Mouse (Mus musculus) embryonic facial prominence, embryonic 10.5 days (tissue): ENCODE measurements around the gene Gm49342. TPM values are rescaled to one million over a fixed set of nuclear protein-coding genes. Genes with fewer than 3 reads are reported as not detected.
"Not testable (repeated sequence)": the region's sequence is repeated elsewhere in the genome, so short reads cannot be mapped to it uniquely, and the experiment has no call there.

Experiments
- DNase-seq: peaks from one replicate; pipeline ENCODE4 v3.0.0-alpha.2; 2017; ENCODE audit warnings: low spot score
- H3K27ac ChIP-seq: fragments of 300-500 bp; sonication (generic); replicated peaks from 2 replicates; pipeline ENCODE4 v1.5.1; 2016; ENCODE audit warnings: mild to moderate bottlenecking
- H3K27me3 ChIP-seq: fragments of 300-500 bp; sonication (generic); replicated peaks from 2 replicates; pipeline ENCODE4 v1.6.1; 2016; ENCODE audit warnings: low read depth, mild to moderate bottlenecking; ENCODE audit not compliant: poor library complexity, severe bottlenecking
- H3K36me3 ChIP-seq: fragments of 300-500 bp; sonication (generic); replicated peaks from 2 replicates; pipeline ENCODE4 v1.6.1; 2016; ENCODE audit warnings: mild to moderate bottlenecking, moderate library complexity
- H3K4me1 ChIP-seq: fragments of 300-500 bp; sonication (generic); 2 replicates; pipeline ENCODE4 v1.6.1; 2016
- H3K4me3 ChIP-seq: fragments of 300-500 bp; sonication (generic); 2 replicates; pipeline ENCODE4 v1.5.1; 2016; ENCODE audit warnings: mild to moderate bottlenecking, moderate library complexity
- H3K9me3 ChIP-seq: fragments of 300-500 bp; sonication (generic); 2 replicates; pipeline ENCODE4 v1.6.1; 2016; ENCODE audit warnings: mild to moderate bottlenecking
- WGBS: fragments of 180-500 bp; shearing (Covaris S2); methylation state at CpG from one replicate; pipeline ENCODE4 v1.1.7; 2016; 5-methylcytosine and 5-hydroxymethylcytosine counted together
- polyA plus RNA-seq: library from polyadenylated mRNA; unstranded; fragments of >200 nt; fragmentation: Nextera tagmentation; extraction: Ambion mirVana; gene quantifications from 2 replicates; pipeline ENCODE4 v1.2.1, GENCODE M21; 2016

The Gm49342 gene
- polyA plus RNA-seq, 1 experiment from 2014 or later = not detected

DNA sequence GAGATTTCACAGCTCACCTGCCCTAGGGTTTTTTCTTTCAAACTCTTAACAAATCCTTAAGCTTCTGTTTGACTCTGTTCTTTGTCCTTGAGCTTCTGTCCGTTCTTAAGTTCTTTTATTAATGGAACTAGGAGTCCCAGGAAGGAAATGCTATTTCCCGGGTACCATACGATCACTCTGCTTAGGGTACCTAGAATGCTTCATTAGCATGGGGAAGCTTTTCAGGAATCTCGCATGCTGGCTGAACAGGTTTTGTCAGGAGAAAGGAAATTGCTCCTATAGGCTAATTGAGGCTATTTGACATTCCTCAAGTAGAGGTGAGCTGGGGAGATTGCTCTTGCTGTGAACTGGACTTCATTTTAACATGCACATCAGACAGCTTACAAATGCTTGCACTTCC is 29.4 kb downstream of the Gm49342 start:
- DNase-seq = no peak
- WGBS = 49% methylated on average over 4 of the region's 4 CpGs
- Histone ChIP-seq H3K9me3 (no peaks in the 10 kb centered on the region), H3K36me3 (no peaks in the 10 kb centered on the region), H3K4me3 (no peak overlapping the region), H3K4me1 (peaks cover 23% of the 10 kb centered on the region), H3K27me3 (0 out of 2 replicates have a peak, but pooled peaks cover 3% of the 10 kb centered on the region), H3K27ac (no peak overlapping the region)

DNA sequence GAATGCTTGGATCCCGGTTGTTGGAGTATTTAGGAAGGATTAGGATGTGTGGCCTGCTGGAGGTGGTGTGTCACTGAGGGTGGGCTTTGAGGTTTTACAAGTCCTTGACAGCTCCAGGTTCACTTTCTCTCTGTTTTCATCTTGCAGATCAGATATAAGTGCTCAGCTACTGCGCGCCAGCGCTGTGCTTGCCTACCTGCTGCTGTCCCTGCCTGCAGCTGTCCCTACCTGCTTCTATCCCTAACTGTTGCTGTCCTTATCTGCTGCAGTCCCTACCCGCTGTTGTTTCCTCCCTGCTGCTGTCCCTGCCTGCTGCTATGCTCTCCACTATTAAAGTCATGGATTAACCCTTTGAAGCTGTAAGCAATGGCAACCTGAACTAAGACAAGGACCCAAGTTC is 30.7 kb downstream of the Gm49342 start:
- 47% methylated on average over 5 of the region's 5 CpGs for WGBS
- no peak for DNase-seq
- no peaks in the 10 kb centered on the region for H3K9me3 ChIP-seq
- no peaks in the 10 kb centered on the region for H3K36me3 ChIP-seq
- no peak overlapping the region for H3K27ac ChIP-seq
- H3K4me3 ChIP-seq = no peak overlapping the region
- H3K27me3 ChIP-seq = 0 out of 2 replicates have a peak, but pooled peaks cover 3% of the 10 kb centered on the region
- H3K4me1 ChIP-seq = peaks cover 14% of the 10 kb centered on the region

DNA sequence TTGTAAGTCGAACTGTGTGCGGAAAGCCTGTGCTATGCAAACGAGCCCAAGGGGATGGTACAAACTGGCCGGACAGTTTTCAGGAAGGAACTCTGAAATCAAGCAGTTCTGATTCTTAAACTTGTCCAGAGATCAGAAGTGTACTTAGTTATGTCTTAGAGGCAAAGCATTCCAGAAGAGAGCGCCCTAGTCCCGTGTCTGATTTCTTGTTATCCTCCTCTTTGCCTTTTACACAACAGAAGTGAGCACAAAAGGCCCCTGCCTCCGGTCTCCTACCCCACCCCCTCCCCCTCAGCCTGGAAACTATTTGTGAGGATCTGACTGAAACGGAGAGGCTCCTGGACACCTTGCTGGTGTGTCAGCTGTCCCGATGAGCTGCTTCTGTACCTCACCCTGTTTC is 32.4 kb downstream of the Gm49342 start:
- DNase-seq = peak; percentile 49
- H3K9me3 ChIP-seq = no peaks in the 10 kb centered on the region
- H3K4me1 ChIP-seq = peaks cover 10% of the 10 kb centered on the region
- no peaks in the 10 kb centered on the region for H3K36me3 ChIP-seq
- 0 out of 2 replicates have a peak, but pooled peaks cover 3% of the 10 kb centered on the region for H3K27me3 ChIP-seq
- WGBS = 21% methylated on average over 9 of the region's 9 CpGs
- H3K4me3 ChIP-seq = no peak overlapping the region
- peak overlapping the region; percentile 45; the same call in 1 of the 2 replicates for H3K27ac ChIP-seq

DNA sequence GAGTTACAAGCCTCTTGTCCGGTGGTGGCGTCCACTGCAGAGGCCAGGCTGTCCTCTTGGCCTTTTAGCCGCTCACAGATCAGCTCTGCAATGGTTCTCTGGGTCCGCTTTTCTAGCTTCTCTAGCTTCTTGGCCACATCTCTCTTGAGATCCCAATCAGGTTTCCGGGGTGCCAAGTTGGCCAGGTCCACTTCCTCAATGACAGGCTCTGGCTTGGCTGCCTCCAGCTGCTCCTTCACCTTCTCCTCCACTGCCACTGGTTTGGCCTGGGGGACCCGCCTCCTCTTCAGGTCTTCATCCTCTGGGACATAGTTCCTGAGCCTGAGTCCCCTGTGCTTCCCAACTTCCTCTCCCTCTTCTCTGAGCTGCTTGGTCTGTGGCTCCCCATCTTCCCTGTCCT is 34.1 kb downstream of the Gm49342 start:
- H3K4me1 ChIP-seq = peaks cover 10% of the 10 kb centered on the region
- H3K36me3 ChIP-seq, H3K27ac ChIP-seq, H3K27me3 ChIP-seq, H3K9me3 ChIP-seq, H3K4me3 ChIP-seq, DNase-seq: not testable (repeated sequence)
- 93% methylated on average over 6 of the region's 6 CpGs for WGBS

DNA sequence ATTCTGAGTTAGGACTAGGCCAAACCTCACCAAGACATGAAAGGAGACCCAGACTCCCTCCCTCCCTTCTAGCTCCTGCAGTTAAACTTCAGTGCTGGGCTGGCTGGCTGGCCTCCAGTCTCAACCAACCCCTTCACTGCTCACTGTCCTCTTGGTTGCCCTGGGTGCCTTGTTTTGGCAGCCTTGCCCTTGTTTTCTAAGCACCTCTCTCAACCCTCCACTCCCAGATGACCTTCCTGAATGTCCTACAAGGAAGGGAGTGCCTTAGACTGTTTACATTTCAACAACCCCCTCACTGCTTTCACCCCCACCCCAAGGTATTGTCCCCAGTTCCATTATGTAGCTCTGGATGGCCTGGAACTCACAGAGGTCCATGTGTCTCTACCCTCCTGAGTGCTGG is 35.3 kb downstream of the Gm49342 start:
- Histone ChIP-seq H3K9me3 (no peaks in the 10 kb centered on the region), H3K36me3 (no peaks in the 10 kb centered on the region), H3K4me3 (no peak overlapping the region), H3K27me3 (0 out of 2 replicates have a peak, but pooled peaks cover 3% of the 10 kb centered on the region), H3K4me1 (peaks cover 10% of the 10 kb centered on the region), H3K27ac (no peak overlapping the region)
- DNase-seq = no peak

DNA sequence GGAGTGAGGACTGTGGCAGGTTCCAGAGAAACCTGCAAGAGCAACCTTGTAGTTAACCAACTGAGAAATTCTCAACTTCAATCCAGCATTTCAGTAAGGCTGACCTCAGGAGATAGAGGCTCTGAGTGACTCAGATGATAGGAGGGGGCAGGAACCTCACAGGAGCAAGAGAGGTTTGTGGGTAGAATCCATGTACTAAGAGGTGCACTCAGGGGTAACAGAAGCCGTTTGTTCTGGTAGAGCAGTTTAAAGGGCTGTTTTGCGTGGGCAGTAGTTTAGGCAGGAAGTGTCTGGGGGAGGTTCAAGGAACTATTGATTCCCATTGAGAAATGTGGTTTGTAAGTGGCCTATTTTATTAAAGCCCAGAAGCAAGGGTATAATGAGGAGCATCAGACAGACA is 36.9 kb downstream of the Gm49342 start:
- Histone ChIP-seq H3K9me3 (no peaks in the 10 kb centered on the region), H3K27me3 (no peaks in the 10 kb centered on the region), H3K36me3 (no peaks in the 10 kb centered on the region), H3K4me3 (no peak overlapping the region), H3K4me1 (peaks cover 9% of the 10 kb centered on the region), H3K27ac (no peak overlapping the region)
- DNase-seq = no peak
- WGBS = 36% methylated on average over 2 of the region's 2 CpGs

DNA sequence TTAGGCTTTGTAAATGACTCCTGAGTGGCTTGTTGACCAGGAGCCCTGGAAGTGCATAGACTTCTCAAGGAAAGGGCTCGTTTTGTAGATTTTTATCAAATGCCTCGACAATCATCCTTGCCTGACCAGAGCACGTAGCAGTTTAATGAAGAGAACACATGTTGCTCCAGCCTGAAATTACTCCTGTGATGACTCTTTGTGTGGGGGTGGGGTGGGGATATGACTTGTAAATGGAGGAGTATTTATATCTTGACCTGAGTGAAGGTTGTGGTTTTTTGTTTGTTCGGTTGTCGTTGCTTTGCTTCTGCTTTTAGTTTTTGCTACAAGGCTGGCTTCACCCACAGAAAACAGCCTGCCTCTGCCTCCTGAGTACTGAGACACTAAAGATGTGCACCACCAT is 37.5 kb downstream of the Gm49342 start:
- Histone ChIP-seq H3K4me3 (no peak overlapping the region), H3K9me3 (no peaks in the 10 kb centered on the region), H3K27ac (no peak overlapping the region), H3K36me3 (no peaks in the 10 kb centered on the region), H3K4me1 (peaks cover 2% of the 10 kb centered on the region), H3K27me3 (no peaks in the 10 kb centered on the region)
- WGBS = 83% methylated on average over 5 of the region's 5 CpGs
- no peak for DNase-seq

DNA sequence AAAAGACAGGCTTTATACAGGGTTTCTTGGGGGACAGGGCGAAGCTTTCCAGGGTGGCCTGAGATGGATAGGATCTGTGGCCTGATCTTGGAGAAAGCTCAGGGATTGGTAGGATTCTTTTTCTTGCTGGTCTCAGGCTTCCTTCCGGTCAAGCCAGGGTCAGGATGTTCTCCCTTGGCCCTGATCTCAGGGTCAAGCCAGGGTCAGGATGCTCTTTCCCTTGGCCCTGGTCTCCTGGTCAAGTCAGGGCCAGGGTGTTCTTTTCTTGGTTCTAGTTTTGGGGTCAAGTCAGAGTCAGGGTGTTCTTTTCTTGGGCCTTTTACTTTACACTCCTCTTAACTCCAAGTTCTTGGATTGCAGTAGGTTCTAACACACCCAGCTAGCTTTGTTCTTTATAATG is 43.4 kb downstream of the Gm49342 start:
- 83% methylated on average over 2 of the region's 2 CpGs for WGBS
- no peaks in the 10 kb centered on the region for H3K27me3 ChIP-seq
- H3K36me3 ChIP-seq = no peaks in the 10 kb centered on the region
- H3K4me1 ChIP-seq = no peaks in the 10 kb centered on the region
- H3K9me3 ChIP-seq = no peaks in the 10 kb centered on the region
- no peak overlapping the region for H3K27ac ChIP-seq
- no peak overlapping the region for H3K4me3 ChIP-seq
- DNase-seq = no peak

DNA sequence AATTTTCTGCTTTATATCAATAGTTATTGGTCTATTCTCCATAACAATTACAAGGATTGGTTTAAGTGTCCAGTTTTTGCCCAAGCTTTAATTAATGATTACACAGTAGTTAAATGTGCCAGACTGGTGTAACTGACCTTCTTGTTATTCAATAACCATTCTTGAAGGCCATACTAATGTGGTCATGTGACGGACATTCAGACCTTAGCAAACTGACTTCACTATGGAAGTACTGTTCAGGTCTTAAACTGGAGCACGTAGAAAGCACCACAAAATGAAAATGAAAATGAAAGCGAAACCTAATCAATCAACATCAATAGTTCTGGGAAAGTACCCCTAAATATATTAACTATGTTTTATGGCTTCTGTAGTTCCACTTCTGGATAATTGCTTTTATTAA is 46.7 kb downstream of the Gm49342 start:
- no peaks in the 10 kb centered on the region for H3K4me1 ChIP-seq
- H3K27me3 ChIP-seq = no peaks in the 10 kb centered on the region
- no peaks in the 10 kb centered on the region for H3K36me3 ChIP-seq
- no peak for DNase-seq
- WGBS = 90% methylated on average over 3 of the region's 3 CpGs
- no peak overlapping the region for H3K4me3 ChIP-seq
- no peak overlapping the region for H3K27ac ChIP-seq
- no peaks in the 10 kb centered on the region for H3K9me3 ChIP-seq

DNA sequence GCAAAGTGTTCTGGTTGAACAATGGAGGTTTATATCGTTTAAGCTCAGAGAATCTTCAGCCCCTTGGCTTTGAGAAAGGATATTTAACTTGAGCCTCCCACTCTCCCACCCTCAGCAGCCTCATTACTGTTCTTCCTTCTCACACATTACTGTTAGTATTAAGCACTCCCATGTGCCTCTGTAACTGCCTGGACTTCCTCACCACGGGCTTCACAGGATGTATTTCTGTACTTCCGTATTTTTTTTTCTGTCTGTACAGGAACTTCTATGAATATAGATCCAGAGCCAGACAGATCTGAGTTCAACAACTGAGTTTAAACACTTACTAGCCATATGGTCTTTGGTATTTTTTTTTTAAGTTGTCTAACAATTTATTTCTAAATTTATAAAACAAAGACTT is 52.8 kb downstream of the Gm49342 start:
- WGBS = 79% methylated on average over 3 of the region's 3 CpGs
- H3K27ac ChIP-seq = no peak overlapping the region
- no peaks in the 10 kb centered on the region for H3K27me3 ChIP-seq
- no peak for DNase-seq
- no peaks in the 10 kb centered on the region for H3K36me3 ChIP-seq
- H3K9me3 ChIP-seq = no peaks in the 10 kb centered on the region
- no peak overlapping the region for H3K4me3 ChIP-seq
- H3K4me1 ChIP-seq = no peaks in the 10 kb centered on the region; the same call in 1 of the 2 replicates

DNA sequence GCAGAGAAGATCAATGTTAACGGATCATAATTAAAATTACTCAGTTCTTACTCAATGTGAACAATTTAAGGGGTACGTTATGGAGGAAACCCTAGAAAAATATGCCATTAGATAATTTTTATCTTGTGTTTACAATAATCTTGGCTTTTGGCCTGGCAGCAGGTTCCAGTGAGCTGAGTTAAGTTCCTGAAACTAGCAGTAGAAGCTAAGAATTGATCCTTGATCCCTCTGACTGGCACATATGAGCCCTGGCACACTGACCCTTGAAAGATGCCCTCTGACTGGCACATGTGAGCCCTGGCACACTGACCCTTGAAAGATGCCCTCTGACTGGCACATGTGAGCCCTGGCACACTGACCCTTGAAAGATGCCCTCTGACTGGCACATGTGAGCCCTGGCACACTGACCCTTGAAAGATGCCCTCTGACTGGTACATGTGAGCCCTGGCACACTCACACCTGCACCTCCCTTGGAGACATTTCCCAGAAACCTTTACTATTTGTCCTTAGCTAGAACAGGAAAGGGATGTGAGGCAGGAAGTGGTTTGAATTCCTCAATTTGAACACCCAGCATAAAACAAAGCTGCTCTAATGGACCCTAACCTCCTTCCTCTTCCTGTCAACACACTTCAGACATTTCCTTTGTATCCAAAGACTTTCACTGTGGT is 53.8 kb downstream of the Gm49342 start:
- no peak for DNase-seq
- Histone ChIP-seq H3K27me3 (no peaks in the 10 kb centered on the region), H3K9me3 (no peaks in the 10 kb centered on the region), H3K27ac (no peak overlapping the region), H3K4me3 (no peak overlapping the region), H3K36me3 (no peaks in the 10 kb centered on the region), H3K4me1 (no peaks in the 10 kb centered on the region; the same call in 1 of the 2 replicates)
- 91% methylated on average over 2 of the region's 2 CpGs for WGBS

DNA sequence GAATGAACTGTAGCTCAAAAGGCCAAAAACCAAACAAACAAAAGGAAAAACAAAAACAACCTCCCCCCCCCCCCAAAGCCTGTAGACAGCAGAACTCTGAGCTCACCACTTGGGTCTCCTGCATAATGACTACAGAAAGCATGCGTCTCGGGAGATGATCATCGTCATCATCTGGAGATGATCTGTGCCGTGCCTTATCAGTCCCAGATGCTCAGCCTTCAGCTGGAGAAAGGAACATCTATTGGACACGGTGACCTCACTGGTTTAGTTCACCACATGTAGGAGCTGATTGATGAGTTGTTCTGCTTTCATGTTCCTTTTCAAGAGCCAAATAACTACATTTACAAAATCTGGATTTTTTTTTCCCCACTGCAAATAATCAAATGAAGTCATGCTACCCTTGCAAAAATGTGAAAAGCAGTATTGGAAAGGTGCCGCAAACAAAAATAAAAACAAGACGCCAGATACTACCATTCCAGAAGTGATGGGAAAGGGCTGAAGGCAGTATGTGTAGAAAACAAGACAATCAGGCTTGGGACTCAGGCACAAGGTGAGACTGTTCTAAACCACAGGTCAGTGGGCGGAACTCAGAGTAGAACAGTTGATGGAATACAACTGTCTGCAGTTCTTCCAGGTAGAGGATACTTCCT is 63.0 kb downstream of the Gm49342 start, which contains the start of gene Rnase10:
Gene Rnase10, plus strand, starts transcription at position 600 of the 650 bp plus-strand sequence.
- H3K27me3 ChIP-seq = no peaks in the 10 kb centered on the region

More for the DNA sequence above, 63.0 kb downstream of the Gm49342 start, which contains the start of gene Rnase10:
- Histone ChIP-seq H3K36me3 (no peaks in the 10 kb centered on the region), H3K4me1 (0 out of 2 replicates have a peak, but pooled peaks cover 8% of the 10 kb centered on the region), H3K4me3 (no peak within 1 kb of the TSS), H3K9me3 (no peaks in the 10 kb centered on the region), H3K27ac (no peak within 1 kb of the TSS)
- WGBS = 60% methylated on average over 8 of the region's 8 CpGs
- no peak for DNase-seq
